Mouse (Mus musculus): ENCODE measurements around the gene Dapp1. TPM values are rescaled to one million over a fixed set of nuclear protein-coding genes. Genes with fewer than 3 reads are reported as not detected.

Gene Dapp1
- polyA plus RNA-seq, 1 experiment from 2014 or later, result 24.0 TPM

- Histone ChIP-seq H3K27ac (replicated peaks) (no peak overlapping the region), H3K27me3 (ENCODE audit: control insufficient read depth, insufficient read depth, low read length) (no peaks in the 10 kb centered on the region), H3K9me3 (ENCODE audit: control insufficient read depth, low read length) (no peaks in the 10 kb centered on the region), H3K9ac (ENCODE audit: low read length) (no peak overlapping the region), H3K4me2 (replicated peaks; ENCODE audit: low read depth) (no peak overlapping the region), H3K36me3 (ENCODE audit: control insufficient read depth, insufficient read depth, low read length) (no peaks in the 10 kb centered on the region), H3K4me1 (replicated peaks; ENCODE audit: control insufficient read depth, insufficient read depth) (0 out of 2 replicates have a peak, but pooled peaks cover 2% of the 10 kb centered on the region), H3K4me3 (ENCODE audit: low read depth, low read length) (no peak overlapping the region)
- 55% methylated on average over 14 of the region's 14 CpGs for WGBS
- no peak for ATAC-seq (ENCODE audit: low FRiP score, low TSS enrichment)
- no peak for TF ChIP-seq EP300 (optimal IDR thresholded peaks at IDR 0.05)
- no peak for TF ChIP-seq CTCF (IDR thresholded peaks at IDR 0.05; ENCODE audit: low read depth)
- no peak for DNase-seq (ENCODE audit: low spot score)
These were observed 17.3 kb upstream of the Dapp1 start for GRCm38 (mm10) chr3:137998491-137999223.

- TF ChIP-seq EP300 (optimal IDR thresholded peaks at IDR 0.05) (no peak), CTCF (IDR thresholded peaks at IDR 0.05; ENCODE audit: low read depth) (no peak)
- H3K4me3 ChIP-seq (ENCODE audit: low read depth, low read length), result no peak overlapping the region
- no peak overlapping the region for H3K27ac ChIP-seq (replicated peaks)
- H3K9ac ChIP-seq (ENCODE audit: low read length), result no peak overlapping the region
- no peaks in the 10 kb centered on the region for H3K4me1 ChIP-seq (replicated peaks; ENCODE audit: control insufficient read depth, insufficient read depth)
- WGBS, result 78% methylated on average over 7 of the region's 7 CpGs
- H3K36me3 ChIP-seq (ENCODE audit: control insufficient read depth, insufficient read depth, low read length), result no peaks in the 10 kb centered on the region
- no peak overlapping the region for H3K4me2 ChIP-seq (replicated peaks; ENCODE audit: low read depth)
- H3K9me3 ChIP-seq (ENCODE audit: control insufficient read depth, low read length), result no peaks in the 10 kb centered on the region
- DNase-seq (ENCODE audit: low spot score) (no peak), ATAC-seq (ENCODE audit: low FRiP score, low TSS enrichment) (no peak)
- no peaks in the 10 kb centered on the region for H3K27me3 ChIP-seq (ENCODE audit: control insufficient read depth, insufficient read depth, low read length)
These were observed 14.1 kb upstream of the Dapp1 start for GRCm38 (mm10) chr3:137995486-137995885.

- H3K27ac ChIP-seq (replicated peaks), result no peak overlapping the region
- ATAC-seq (ENCODE audit: low FRiP score, low TSS enrichment), result no peak
- no peak for DNase-seq (ENCODE audit: low spot score)
- no peak for TF ChIP-seq CTCF (IDR thresholded peaks at IDR 0.05; ENCODE audit: low read depth)
- no peak for TF ChIP-seq EP300 (optimal IDR thresholded peaks at IDR 0.05)
- no peak overlapping the region for H3K4me3 ChIP-seq (ENCODE audit: low read depth, low read length)
- H3K36me3 ChIP-seq (ENCODE audit: control insufficient read depth, insufficient read depth, low read length), result no peaks in the 10 kb centered on the region
- H3K9ac ChIP-seq (ENCODE audit: low read length), result no peak overlapping the region
- H3K4me1 ChIP-seq (replicated peaks; ENCODE audit: control insufficient read depth, insufficient read depth), result no peaks in the 10 kb centered on the region
- H3K4me2 ChIP-seq (replicated peaks; ENCODE audit: low read depth), result no peak overlapping the region
- WGBS, result 74% methylated on average over 2 of the region's 2 CpGs
- H3K27me3 ChIP-seq (ENCODE audit: control insufficient read depth, insufficient read depth, low read length), result no peaks in the 10 kb centered on the region
- H3K9me3 ChIP-seq (ENCODE audit: control insufficient read depth, low read length), result no peaks in the 10 kb centered on the region
These were observed 12.9 kb upstream of the Dapp1 start for GRCm38 (mm10) chr3:137994196-137994595.

GRCm38 (mm10) chr3:137992366-137992765 is 11.0 kb upstream of the Dapp1 start:
- H3K4me3 ChIP-seq (ENCODE audit: low read depth, low read length), result no peak overlapping the region
- no peak overlapping the region for H3K9ac ChIP-seq (ENCODE audit: low read length)
- H3K27me3 ChIP-seq (ENCODE audit: control insufficient read depth, insufficient read depth, low read length), result no peaks in the 10 kb centered on the region
- 80% methylated on average over 5 of the region's 5 CpGs for WGBS
- no peak for TF ChIP-seq EP300 (optimal IDR thresholded peaks at IDR 0.05)
- peak; percentile 35; the same call in 1 of the 2 replicates for TF ChIP-seq CTCF (IDR thresholded peaks at IDR 0.05; ENCODE audit: low read depth)
- H3K9me3 ChIP-seq (ENCODE audit: control insufficient read depth, low read length), result no peaks in the 10 kb centered on the region
- H3K4me2 ChIP-seq (replicated peaks; ENCODE audit: low read depth), result no peak overlapping the region
- no peaks in the 10 kb centered on the region for H3K4me1 ChIP-seq (replicated peaks; ENCODE audit: control insufficient read depth, insufficient read depth)
- DNase-seq (ENCODE audit: low spot score), result no peak
- no peaks in the 10 kb centered on the region for H3K36me3 ChIP-seq (ENCODE audit: control insufficient read depth, insufficient read depth, low read length)
- ATAC-seq (ENCODE audit: low FRiP score, low TSS enrichment), result no peak
- no peak overlapping the region for H3K27ac ChIP-seq (replicated peaks)

- DNase-seq (ENCODE audit: low spot score), result peak; percentile 90
- H3K9ac ChIP-seq (ENCODE audit: low read length), result no peak overlapping the region
- H3K4me2 ChIP-seq (replicated peaks; ENCODE audit: low read depth), result no peak overlapping the region
- H3K36me3 ChIP-seq (ENCODE audit: control insufficient read depth, insufficient read depth, low read length), result no peaks in the 10 kb centered on the region
- H3K4me1 ChIP-seq (replicated peaks; ENCODE audit: control insufficient read depth, insufficient read depth), result no peaks in the 10 kb centered on the region
- H3K27me3 ChIP-seq (ENCODE audit: control insufficient read depth, insufficient read depth, low read length), result no peaks in the 10 kb centered on the region
- H3K4me3 ChIP-seq (ENCODE audit: low read depth, low read length), result no peak overlapping the region
- WGBS, result 13% methylated on average over 11 of the region's 11 CpGs
- no peak overlapping the region for H3K27ac ChIP-seq (replicated peaks)
- ATAC-seq (ENCODE audit: low FRiP score, low TSS enrichment), result peak; percentile 96
- peak; percentile 96 for TF ChIP-seq CTCF (IDR thresholded peaks at IDR 0.05; ENCODE audit: low read depth)
- TF ChIP-seq EP300 (optimal IDR thresholded peaks at IDR 0.05), result no peak
- no peaks in the 10 kb centered on the region for H3K9me3 ChIP-seq (ENCODE audit: control insufficient read depth, low read length)
These were observed 9.8 kb upstream of the Dapp1 start for GRCm38 (mm10) chr3:137991183-137991582.

GRCm38 (mm10) chr3:137989405-137989804 is 8.1 kb upstream of the Dapp1 start:
- Histone ChIP-seq H3K27me3 (ENCODE audit: control insufficient read depth, insufficient read depth, low read length) (no peaks in the 10 kb centered on the region), H3K9ac (ENCODE audit: low read length) (no peak overlapping the region), H3K36me3 (ENCODE audit: control insufficient read depth, insufficient read depth, low read length) (no peaks in the 10 kb centered on the region), H3K9me3 (ENCODE audit: control insufficient read depth, low read length) (no peaks in the 10 kb centered on the region), H3K4me2 (replicated peaks; ENCODE audit: low read depth) (no peak overlapping the region), H3K4me3 (ENCODE audit: low read depth, low read length) (no peak overlapping the region), H3K27ac (replicated peaks) (no peak overlapping the region), H3K4me1 (replicated peaks; ENCODE audit: control insufficient read depth, insufficient read depth) (no peaks in the 10 kb centered on the region)
- ATAC-seq (ENCODE audit: low FRiP score, low TSS enrichment), result no peak
- 91% methylated on average over 9 of the region's 9 CpGs for WGBS
- no peak for TF ChIP-seq CTCF (IDR thresholded peaks at IDR 0.05; ENCODE audit: low read depth)
- no peak for TF ChIP-seq EP300 (optimal IDR thresholded peaks at IDR 0.05)
- no peak for DNase-seq (ENCODE audit: low spot score)

All from stomach, postnatal 0 days (tissue).